Mouse (Mus musculus) adrenal gland (tissue): ENCODE results near the gene Shc3.

Experiments used
- intact Hi-C: fragments of 180-260 bp; cut with DNase I; formaldehyde crosslinking; loops from one replicate; pipeline ENCODE4 v1.15.1; 2025

Gene Shc3

GRCm38 (mm10) chr13:51570111-51570510 is 892 bp upstream of the Shc3 start:
- intact Hi-C loops = no loop called here

DNA sequence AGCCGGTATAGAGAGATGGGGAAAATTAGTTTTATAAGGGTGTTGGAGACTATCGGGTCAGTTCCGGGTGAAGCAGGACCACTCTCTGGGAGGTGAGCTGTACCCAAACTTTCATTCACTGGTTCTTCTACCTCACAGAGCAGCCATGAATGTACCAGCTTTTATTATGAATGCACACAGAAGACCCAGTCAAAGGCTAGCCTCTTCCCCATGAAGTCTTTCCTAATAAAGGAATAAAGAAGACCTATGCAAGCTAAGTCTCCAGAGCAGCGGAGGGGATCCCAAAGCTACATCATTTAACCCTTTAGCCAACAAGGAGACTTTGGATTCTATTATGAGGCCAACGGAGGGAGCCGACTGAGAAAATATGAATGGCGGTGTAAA is 458 bp upstream of the Shc3 start:
- intact Hi-C loops = no loop called here

DNA sequence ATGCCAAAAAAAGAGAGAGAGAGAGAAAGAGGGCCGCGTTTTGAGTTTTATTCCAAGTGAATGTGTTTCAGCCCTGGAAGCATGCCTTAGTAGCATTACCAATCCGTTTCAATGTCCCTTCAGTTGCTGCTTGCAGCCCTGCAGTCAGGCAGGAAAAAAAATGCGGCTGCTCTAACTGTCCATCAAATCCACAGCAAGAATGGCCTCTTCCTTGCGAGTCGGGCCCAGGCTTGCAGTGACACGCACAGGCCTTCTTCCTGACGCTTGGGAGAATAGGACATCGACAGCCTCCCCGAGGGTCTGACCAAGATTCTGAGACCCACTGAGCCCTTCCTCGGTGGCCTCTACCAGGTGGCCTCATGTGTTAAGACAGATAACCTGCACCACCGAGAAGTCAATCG is 718 bp downstream of the Shc3 start:
- intact Hi-C loops = no loop called here

DNA sequence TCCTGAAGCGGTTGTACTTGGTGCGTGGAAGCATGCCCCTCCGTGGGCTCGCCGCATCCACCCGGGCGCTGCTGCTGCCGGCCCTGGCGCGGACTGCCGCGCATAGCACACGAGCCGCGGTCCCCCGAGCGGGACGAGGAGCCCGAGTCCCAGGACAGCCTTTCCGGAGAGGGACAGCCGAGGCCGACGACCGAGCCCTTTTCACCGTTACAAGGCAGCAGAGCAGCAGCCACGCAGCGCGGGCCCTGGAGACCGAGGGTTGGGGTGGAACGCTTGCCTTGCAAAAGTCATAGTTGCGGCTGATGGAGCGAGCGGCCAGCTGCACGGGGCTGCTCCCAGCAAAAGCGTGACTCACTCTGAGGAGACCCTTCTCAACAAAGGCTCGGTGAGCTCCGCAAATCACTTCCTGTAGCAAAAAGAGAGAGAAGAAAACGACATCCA is 1.8 kb downstream of the Shc3 start:
- intact Hi-C loops = no loop called here

GRCm38 (mm10) chr13:51567078-51567395 is 2.2 kb downstream of the Shc3 start:
- intact Hi-C loops = no loop called here

- intact Hi-C loops = no loop called here
Measured at GRCm38 (mm10) chr13:51566371-51567077, 2.7 kb downstream of the Shc3 start.

- intact Hi-C loops = no loop called here
Measured at GRCm38 (mm10) chr13:51564741-51565140, 4.5 kb downstream of the Shc3 start.

- intact Hi-C loops = no loop called here
Measured at GRCm38 (mm10) chr13:51553343-51553742, 15.9 kb downstream of the Shc3 start.

DNA sequence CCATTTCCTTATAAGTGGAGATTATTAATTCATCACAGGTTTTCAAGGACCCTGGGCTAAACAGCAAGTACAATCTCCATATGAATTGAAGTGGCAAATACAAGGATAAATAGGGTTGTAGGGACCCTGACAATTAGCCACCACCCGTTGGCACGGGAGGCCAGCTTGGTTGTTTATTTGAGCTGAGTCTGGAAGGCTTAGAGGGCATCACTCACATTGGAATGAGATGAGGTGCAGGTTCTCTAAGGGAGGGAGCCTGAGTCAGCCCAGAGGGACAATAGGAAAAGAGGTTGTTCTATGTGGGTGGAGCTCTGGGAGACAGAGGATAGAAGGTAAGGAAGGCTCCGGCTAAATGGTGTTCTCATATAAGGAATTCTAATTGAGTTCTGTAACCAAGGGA is 17.0 kb downstream of the Shc3 start:
- intact Hi-C loops = no loop called here

DNA sequence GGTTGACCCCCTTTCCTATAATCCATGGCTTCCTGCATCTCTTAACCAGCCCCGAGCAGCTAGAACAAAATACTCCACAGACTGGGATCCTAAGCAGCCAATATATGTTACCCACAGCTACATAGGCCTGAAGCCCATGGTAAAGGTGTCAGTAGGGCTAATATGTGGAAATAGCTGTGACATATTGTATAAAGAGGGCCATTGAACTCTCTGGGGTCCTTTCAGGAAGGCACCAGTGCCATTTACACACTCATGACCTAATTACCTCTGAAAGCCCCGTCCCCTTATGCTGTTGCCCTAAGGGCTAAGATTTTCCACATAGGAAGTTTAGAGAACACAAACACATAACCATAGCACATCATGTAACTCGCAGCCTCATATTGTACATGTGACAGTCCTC is 17.4 kb downstream of the Shc3 start:
- intact Hi-C loops = no loop called here

DNA sequence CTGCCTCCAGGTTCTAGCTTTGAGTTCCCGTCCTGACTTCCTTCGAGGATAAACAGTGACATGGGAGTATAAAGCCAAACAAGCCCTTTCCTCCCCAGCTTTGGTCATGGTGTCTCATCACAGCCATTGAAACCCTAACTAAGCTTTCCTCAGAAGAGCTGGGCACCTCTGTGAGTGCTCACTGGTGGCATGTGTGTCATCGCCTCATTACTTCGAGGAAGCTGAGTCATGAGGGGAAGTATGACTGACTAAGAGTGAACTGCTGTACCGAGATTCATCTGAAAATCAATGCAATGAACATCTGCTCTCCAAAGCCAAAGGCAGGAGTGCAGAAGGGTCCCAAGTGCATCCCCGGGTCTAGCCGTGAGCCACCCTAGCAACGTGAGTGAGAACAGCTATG is 29.4 kb downstream of the Shc3 start:
- intact Hi-C loops = no loop called here

DNA sequence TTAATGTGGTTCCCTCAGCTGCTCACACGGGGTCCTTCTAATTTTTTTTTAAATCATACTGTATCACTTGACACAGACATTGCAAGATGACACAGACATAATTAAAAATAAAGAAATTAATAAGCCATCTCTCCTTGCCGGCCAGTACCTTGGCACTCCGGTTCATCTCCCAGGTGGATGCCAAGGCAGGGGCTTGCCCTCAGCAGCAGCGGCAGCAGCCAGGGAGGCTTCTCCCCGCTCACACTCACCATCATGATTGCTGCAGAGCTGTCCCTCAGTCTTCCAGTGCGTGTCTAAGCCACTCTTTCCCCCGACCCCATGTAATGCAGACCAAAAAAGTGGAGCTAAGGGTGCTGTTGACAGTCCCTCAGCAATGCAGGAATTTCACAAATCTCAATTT is 33.9 kb downstream of the Shc3 start:
- intact Hi-C loops = no loop called here

GRCm38 (mm10) chr13:51526480-51526879 is 42.7 kb downstream of the Shc3 start:
- intact Hi-C loops = no loop called here

DNA sequence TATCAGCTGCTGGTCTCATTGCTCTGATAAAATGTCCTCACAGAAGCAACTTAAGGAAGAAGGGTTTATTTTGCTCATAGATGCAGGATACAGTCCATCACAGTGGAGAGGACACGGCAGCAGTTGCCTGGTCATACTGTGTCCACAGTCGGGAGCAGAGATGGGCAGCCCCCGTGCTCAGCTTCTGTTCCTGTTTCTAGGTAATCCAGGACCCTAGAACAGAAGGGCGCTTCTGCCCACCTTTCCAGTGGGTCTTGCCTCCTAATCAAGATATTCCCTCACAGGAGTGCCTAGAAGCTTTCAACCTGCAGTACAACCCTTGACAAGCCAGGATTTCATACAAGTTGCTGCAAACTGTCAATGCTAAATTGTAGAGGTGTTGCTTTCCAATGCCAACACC is 44.9 kb downstream of the Shc3 start:
- intact Hi-C loops = no loop called here

DNA sequence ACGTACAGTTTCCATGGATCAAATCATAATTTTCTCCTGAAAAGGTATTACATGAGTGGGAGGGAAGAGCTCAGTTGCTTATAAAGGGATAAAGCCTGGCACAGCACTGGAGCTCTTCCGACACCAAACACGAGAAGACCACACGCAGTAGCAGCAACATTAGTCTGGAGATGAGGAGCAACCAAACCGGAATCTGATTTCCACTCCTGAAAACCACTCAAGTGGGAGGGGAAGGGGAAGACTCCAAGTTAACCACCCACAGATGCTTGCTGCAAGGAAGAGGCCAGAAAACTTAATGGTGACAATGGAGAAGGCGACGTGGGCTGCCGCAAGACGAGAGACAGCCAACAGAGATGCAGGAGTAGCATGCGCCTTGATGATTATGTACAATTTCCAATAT is 45.9 kb downstream of the Shc3 start:
- intact Hi-C loops = no loop called here

DNA sequence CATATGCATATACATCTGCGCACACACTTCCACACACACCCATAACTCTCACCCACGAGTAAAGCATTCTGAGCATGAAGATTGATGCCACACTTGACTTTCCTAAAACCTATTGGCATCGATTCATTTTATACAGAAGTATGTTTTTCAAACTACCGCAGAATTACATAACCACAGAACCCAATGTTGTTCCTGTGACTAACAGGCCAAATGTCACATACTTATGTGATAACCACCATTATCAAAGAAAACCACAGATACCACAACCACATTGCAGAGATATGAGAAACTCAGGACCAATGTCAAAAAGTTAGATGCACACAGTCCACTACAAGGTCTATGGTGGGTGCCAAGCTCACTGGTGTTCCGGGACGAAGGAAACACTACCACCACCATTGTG is 50.3 kb downstream of the Shc3 start:
- intact Hi-C loops = no loop called here

DNA sequence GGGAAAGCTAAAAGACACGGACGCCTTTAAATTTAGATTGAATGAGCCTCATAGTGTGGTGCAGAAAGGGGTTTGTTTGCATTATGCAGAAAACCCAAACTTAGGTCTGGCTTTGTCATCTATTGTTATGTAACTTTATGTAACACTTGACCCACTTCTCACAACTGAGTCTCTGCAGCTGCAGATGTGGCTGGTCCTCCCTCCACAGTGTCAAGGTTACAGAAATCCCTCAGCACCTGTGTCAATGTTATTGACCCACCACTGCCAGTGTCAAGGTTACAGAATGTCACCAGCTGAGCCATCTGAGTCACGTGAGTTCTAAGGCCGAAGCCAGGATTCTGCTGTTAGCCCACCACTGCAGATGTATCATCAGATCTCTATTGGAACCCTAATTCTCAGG is 51.3 kb downstream of the Shc3 start:
- intact Hi-C loops = no loop called here

- intact Hi-C loops = no loop called here
Measured at GRCm38 (mm10) chr13:51508836-51509235, 60.4 kb downstream of the Shc3 start.

DNA sequence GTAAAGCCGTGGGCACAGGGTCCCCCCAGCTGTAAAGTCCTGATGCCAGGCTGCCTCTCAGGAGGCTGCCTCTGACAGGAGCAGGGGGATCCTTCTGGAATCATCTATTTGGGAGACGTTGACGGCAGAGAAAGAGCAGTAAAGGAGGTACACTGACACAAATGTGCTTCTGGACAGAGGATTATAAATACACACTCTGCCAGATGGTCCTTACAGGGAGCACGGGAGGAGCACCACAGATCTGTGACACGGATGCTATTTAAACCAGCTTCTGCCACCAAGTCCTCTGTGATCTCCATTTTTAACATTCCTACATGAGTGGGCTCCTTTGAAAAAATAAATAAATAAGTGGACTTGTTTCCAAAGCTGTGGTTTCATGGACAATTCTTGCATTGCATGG is 63.5 kb downstream of the Shc3 start:
- intact Hi-C loops = no loop called here

- intact Hi-C loops = no loop called here
Measured at GRCm38 (mm10) chr13:51499769-51500168, 69.5 kb downstream of the Shc3 start.

GRCm38 (mm10) chr13:51493676-51494075 is 75.5 kb downstream of the Shc3 start:
- intact Hi-C loops = no loop called here

- intact Hi-C loops = no loop called here
Measured at GRCm38 (mm10) chr13:51491649-51492435, 77.4 kb downstream of the Shc3 start.

GRCm38 (mm10) chr13:51490195-51490594 is 79.0 kb downstream of the Shc3 start:
- intact Hi-C loops = no loop called here
